Mouse (Mus musculus) layer of hippocampus, adult 18-20 months (tissue): Measurements from ENCODE around the gene Amhr2. TPM values are rescaled to one million over a fixed set of nuclear protein-coding genes. Genes with fewer than 3 reads are reported as not detected.

Source experiments
- DNase-seq, 2 experiments: peaks; one replicate each; pipeline ENCODE4 v3.0.0; 2022; ENCODE audit warnings: low spot score in 2 of 2
- total RNA-seq, 2 experiments: library from RNA; stranded (reverse); gene quantifications; 2 replicates each; pipeline ENCODE4 v1.2.3; 2021

The Amhr2 gene
- total RNA-seq, 2 experiments from 2014 or later, result 1.0 to 1.8 TPM

GRCm38 (mm10) chr15:102470605-102471294 is 25.6 kb downstream of the Amhr2 start:
- peak; percentile 67 to 85 for DNase-seq

DNA sequence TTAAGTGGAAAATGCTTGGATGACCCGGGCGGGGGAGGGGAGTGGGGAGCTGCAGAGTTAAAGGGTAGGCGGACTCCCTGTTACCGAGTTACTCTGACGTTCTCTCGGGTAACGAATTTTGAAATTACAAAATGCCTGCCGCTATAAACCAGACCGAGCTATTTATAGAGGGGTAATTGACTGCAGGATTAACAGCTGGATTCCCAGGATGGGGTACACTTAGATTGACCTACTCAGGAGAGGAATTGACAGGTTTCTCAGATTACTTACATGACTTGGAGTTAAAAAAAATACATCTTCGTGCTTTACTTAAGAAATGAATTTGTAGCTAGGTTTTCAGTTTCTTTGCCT is 26.1 kb downstream of the Amhr2 start:
- DNase-seq, result no peak

- no peak for DNase-seq
Observed at GRCm38 (mm10) chr15:102471727-102472126, 26.6 kb downstream of the Amhr2 start.

GRCm38 (mm10) chr15:102473246-102473645 is 28.1 kb downstream of the Amhr2 start:
- no peak for DNase-seq

- DNase-seq, result no peak
Observed at GRCm38 (mm10) chr15:102474520-102474919, 29.4 kb downstream of the Amhr2 start.

DNA sequence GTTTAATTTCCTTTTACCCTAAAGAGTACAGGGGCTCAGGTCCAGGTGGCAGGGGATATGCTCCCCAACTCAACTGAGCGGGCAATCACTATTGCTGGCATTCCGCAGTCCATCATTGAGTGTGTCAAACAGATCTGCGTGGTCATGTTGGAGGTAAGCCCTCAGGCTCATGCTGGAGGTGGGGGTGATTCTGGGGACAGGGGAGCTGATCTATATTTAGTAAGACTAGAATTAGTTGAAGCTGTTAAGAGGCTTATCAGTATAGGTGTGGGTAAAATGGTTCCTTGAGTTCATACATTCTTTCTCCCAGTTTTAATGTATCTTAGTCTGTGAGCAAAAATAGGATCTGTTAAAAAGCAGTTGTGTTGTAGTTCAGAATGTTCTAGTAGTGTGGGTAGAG is 38.0 kb downstream of the Amhr2 start:
- DNase-seq, result no peak

GRCm38 (mm10) chr15:102485853-102486252 is 40.7 kb downstream of the Amhr2 start:
- DNase-seq, result no peak

DNA sequence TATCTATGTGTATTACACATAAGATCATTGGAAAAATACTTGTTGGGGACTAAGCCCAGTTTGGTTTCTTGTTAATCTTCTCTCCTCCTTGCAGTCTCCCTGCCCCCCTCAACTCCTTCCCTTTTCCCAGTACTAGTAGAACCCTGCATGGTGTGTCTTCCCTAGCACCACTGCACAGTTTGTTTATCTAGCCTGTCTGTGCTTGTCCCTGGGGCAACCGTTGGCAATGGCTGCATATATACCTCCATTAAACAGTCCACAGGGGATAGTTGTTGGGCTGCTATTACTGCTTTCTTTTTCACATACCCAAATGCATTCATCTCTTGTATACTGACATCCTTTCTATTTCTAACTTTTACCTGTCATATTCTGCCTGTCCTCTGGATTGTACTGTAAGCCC is 42.5 kb downstream of the Amhr2 start:
- no peak for DNase-seq

DNA sequence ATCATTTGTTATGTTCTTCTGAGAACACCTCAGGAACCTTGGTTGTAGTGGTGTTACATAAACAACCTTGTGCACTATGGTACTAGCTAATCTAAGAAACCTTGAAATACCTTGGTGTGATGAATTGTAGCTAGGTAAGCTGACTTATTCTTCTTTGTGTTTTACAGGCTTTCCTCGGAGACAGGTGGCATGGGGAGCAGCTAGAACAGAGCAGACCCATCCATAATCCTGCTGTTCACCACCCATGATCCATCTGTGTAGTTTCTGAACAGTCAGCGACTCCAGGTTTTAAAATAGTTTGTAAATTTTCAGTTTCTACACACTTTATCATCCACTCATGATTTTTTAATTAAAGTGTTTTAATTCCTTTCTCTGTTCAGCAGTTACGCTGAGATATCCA is 53.2 kb downstream of the Amhr2 start:
- DNase-seq, result peak in 1 of 2 experiments; percentile 79

DNA sequence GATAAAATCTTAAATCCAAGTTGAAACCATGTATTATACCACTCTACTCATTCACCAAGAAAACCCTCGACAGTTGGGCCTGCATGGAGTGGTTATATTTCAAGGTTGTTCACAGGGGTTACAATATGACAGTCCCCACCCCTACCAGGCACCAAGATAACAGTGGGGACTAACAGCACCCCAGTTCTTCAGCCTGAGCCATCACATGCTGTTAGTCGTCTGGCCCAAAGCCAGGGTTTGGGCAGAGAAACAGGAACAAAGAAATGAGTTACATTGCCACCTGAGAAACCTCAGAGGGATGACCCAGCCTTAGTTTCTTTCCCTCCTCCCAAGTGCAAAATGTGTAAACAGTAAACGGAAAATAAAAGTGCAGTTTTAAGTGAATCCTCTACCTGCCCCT is 54.2 kb downstream of the Amhr2 start:
- no peak for DNase-seq

DNA sequence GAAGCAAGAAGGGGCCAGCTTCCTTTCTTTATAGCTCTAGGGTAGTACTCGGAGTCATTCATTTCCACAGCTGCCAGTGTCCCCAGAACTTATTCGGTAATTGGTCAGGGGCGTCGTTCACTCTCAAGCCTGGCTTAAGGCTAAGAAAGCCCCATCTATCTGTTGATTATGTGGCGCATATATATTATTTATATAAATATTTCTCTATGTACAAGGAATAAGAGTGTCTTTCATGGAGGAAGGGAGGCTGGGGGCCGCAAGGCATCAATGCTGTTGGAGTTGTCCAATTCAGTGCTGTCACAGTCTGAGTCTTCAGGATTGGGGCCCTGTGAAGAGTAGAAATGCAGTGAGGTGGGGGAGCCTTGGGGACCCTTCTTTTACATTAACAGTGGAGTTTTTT is 54.7 kb downstream of the Amhr2 start:
- DNase-seq, result no peak

DNA sequence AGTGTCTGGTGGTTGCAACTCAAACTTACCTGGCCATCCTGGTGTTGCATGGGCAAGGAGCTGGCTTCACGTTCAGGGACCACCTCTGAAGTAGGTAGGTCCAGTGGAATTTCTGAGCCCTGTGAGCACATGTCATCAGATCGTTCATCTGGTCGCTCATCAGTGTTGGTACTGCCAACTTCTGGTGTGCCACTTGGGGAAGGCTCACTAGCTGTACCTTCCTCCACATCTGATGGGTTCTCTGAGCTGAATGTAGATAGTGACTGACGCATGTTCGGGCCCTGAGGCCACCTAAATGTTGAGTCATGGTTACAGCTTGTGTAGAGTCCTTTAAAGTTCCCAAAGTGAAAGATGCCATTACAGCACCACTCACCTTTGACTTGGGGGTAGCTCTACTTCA is 55.3 kb downstream of the Amhr2 start:
- DNase-seq, result no peak

DNA sequence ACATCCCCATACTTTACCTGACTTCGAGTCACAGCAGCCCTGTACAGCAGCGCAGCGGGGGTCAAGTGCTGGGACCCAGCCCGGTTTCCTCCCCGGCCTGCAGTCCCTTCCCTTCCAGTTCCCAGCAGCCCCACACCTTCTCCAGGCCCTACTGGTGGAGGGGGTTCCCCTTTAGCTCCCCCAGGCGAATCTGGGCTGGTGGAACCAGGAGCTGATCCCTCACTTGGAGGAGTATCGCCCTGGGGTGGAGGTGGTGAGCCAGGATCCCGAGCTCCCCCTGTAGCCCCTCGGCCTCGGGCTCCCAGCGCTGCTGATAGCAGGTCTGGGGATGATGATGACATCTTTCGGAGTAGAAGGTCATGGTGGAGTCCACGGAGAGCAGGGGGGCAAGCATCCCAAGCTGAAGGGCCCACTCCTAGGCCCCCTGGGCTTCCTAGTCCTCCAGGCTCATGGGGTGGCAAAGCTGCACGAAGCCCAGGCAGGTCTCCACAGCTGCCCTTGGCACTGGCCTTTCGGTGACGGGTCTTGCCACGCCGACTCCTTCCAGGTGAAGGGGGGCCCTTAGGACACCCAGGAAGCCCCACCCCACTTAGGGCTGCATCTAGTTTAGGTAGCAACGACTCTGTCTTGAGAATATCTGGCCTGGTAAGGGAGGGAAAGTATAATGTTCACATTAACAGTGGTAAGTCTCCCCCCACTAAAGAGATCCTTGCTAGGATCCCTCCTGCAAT is 56.1 kb downstream of the Amhr2 start:
- DNase-seq, result no peak

DNA sequence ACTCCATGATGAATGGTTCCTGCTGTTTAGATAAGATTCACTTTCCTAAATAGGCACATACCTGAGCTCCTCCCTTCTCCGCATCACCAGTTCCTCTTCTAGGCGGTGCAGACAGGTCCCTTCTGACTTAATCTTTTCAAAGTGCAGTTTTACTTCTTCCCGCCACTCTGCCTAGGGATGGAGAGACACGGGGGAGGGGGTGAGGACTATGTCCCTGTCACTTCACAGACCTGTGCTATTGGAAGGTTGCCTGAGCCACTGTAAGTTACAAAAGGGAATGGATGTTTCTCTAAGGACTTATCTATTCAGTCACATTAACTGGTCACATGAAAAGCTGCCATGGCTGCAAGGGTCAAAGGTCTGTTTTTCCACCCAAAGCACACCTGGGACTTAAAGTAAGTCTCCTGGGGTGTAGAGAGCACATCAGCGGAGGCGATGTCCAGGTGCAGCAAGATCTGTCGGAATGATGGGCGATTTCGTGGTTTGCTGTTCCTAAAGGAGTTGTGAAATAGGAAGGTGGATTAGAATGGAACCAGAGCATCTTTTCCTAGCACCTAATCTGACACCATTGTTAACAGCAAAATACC is 57.2 kb downstream of the Amhr2 start:
- DNase-seq, result no peak

DNA sequence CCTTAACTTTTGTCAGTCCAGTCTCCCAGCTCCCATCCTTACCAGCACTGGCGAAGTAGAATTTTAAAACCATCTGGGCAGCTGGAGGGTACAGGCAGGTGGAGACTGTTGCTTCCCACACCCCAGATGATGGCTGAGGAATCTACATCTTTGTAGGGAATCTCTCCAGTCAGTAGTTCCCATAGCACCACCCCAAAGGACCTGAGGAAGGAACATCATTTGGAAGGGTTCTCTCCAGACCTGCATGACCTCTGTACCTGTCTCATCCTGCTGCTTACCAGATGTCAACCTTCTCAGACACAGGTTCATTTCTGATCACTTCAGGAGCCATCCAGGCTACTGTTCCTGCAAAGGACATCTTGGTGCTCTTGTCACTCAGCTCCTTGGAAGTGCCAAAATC is 58.3 kb downstream of the Amhr2 start, which contains the start of gene Gm10337:
Gene Gm10337, plus strand, starts transcription at position 276 of the 400 bp plus-strand sequence.
- DNase-seq, result no peak

Other genes with a start within 250 kb of the Amhr2 start
- 10 to 100 TPM; 66.1 to 71.8 TPM for gene Zfp740, start 242.1 kb upstream of the Amhr2 start, total RNA-seq
- gene Csad, start 240.6 kb upstream of the Amhr2 start, total RNA-seq, result 10 to 100 TPM; 33.3 to 37.4 TPM
- 1 to 10 TPM in 1 of 2 experiments, under 1 TPM in 1; 0.76 to 1.9 TPM for gene Itgb7, start 213.4 kb upstream of the Amhr2 start, total RNA-seq
- 10 to 100 TPM; 11.3 to 13.7 TPM for gene Rarg, start 187.8 kb upstream of the Amhr2 start, total RNA-seq
- gene Gm9918, start 174.8 kb upstream of the Amhr2 start, total RNA-seq, result not detected
- 10 to 100 TPM; 34.6 to 38.9 TPM for gene Mfsd5, start 165.9 kb upstream of the Amhr2 start, total RNA-seq
- 1 to 10 TPM in 1 of 2 experiments, under 1 TPM in 1; 0.64 to 1.4 TPM for gene Espl1, start 149.1 kb upstream of the Amhr2 start, total RNA-seq
- gene Pfdn5, start 119.3 kb upstream of the Amhr2 start, total RNA-seq, result 100 to 1,000 TPM; 469 to 474 TPM
- gene Myg1, start 113.7 kb upstream of the Amhr2 start, total RNA-seq, result 10 to 100 TPM; 69.4 to 72.5 TPM
- gene Aaas, start 94.6 kb upstream of the Amhr2 start, total RNA-seq, result 10 to 100 TPM; 19.2 to 23.6 TPM
- under 1 TPM; 0.41 to 0.45 TPM for gene Sp7, start 78.2 kb upstream of the Amhr2 start, total RNA-seq
- 10 to 100 TPM; 25.7 to 26.3 TPM for gene Sp1, start 39.2 kb upstream of the Amhr2 start, total RNA-seq
- gene Prr13, start 13.7 kb downstream of the Amhr2 start, total RNA-seq, result 10 to 100 TPM; 45.0 to 49.1 TPM
- gene Pcbp2, start 25.2 kb downstream of the Amhr2 start, total RNA-seq, result 100 to 1,000 TPM; 495 to 508 TPM
- gene Gm10337, start 58.4 kb downstream of the Amhr2 start, total RNA-seq, result not detected
- gene Map3k12, start 71.7 kb downstream of the Amhr2 start, total RNA-seq, result 10 to 100 TPM; 88.1 to 90.2 TPM
- 10 to 100 TPM; 27.6 to 27.7 TPM for gene Tarbp2, start 72.8 kb downstream of the Amhr2 start, total RNA-seq
- 1 to 10 TPM; 2.4 to 2.6 TPM for gene Npff, start 79.6 kb downstream of the Amhr2 start, total RNA-seq
- 1 to 10 TPM in 1 of 2 experiments, not detected in 1; 1.6 TPM for gene Gm28047, start 179.7 kb downstream of the Amhr2 start, total RNA-seq
- 10 to 100 TPM; 35.7 to 42.6 TPM for gene Atf7, start 180.1 kb downstream of the Amhr2 start, total RNA-seq
- gene Atp5g2, start 227.0 kb downstream of the Amhr2 start, total RNA-seq, result 10 to 100 TPM; 14.5 to 15.6 TPM